Mouse (Mus musculus) embryonic facial prominence, embryonic 14.5 days (tissue): ENCODE results near the gene C1qtnf4. TPM values are rescaled to one million over a fixed set of nuclear protein-coding genes. Genes with fewer than 3 reads are reported as not detected.

Experiments used
- ATAC-seq: fragments of 200-750 bp; cut with Nextera tagmentation; 2 replicates; pipeline ENCODE4 v1.8.0; 2017; ENCODE audit warnings: low read depth, moderate number of reproducible peaks, moderate TSS enrichment
- DNase-seq: peaks from one replicate; pipeline ENCODE4 v3.0.0-alpha.2; 2015; ENCODE audit warnings: low spot score
- H3K27ac ChIP-seq: fragments of 300-500 bp; sonication (generic); replicated peaks from 2 replicates; pipeline ENCODE4 v1.5.1; 2014; ENCODE audit warnings: low read depth, mild to moderate bottlenecking, low read length, moderate library complexity
- H3K27me3 ChIP-seq: fragments of 300-500 bp; sonication (generic); replicated peaks from 2 replicates; pipeline ENCODE4 v1.6.1; 2014; ENCODE audit warnings: low read length; ENCODE audit not compliant: control insufficient read depth, insufficient read depth
- H3K36me3 ChIP-seq: fragments of 300-500 bp; sonication (generic); 2 replicates; pipeline ENCODE4 v1.6.1; 2014; ENCODE audit warnings: low read length, mixed read lengths; ENCODE audit not compliant: control insufficient read depth, insufficient read depth
- H3K4me1 ChIP-seq: fragments of 300-500 bp; sonication (generic); 2 replicates; pipeline ENCODE4 v1.6.1; 2014; ENCODE audit warnings: antibody characterized with exemption, low read length; ENCODE audit not compliant: control insufficient read depth, insufficient read depth
- H3K4me2 ChIP-seq: fragments of 300-500 bp; sonication (generic); 2 replicates; pipeline ENCODE4 v1.6.1; 2014; ENCODE audit warnings: low read depth, mild to moderate bottlenecking, low read length, moderate library complexity, mixed read lengths
- H3K4me3 ChIP-seq: fragments of 300-500 bp; sonication (generic); 2 replicates; pipeline ENCODE4 v1.5.1; 2014; ENCODE audit warnings: low read depth, mild to moderate bottlenecking, low read length
- H3K9ac ChIP-seq: fragments of 300-500 bp; sonication (generic); 2 replicates; pipeline ENCODE4 v1.6.1; 2014; ENCODE audit warnings: low read depth, mild to moderate bottlenecking, low read length, moderate library complexity, mixed read lengths
- H3K9me3 ChIP-seq: fragments of 300-500 bp; sonication (generic); 2 replicates; pipeline ENCODE4 v1.6.1; 2016; ENCODE audit warnings: low read length; ENCODE audit not compliant: control insufficient read depth
- WGBS: fragments of 180-500 bp; shearing (Covaris S2); extraction: QIAGEN DNeasy Blood & Tissue Kit; methylation state at CpG from one replicate; pipeline ENCODE4 v1.1.7; 2014; 5-methylcytosine and 5-hydroxymethylcytosine counted together
- polyA plus RNA-seq: library from polyadenylated mRNA; unstranded; fragments of >200 nt; fragmentation: Nextera tagmentation; extraction: Ambion mirVana; gene quantifications from 2 replicates; pipeline ENCODE4 v1.2.1, GENCODE M21; 2014

Gene C1qtnf4
- polyA plus RNA-seq, 1 experiment from 2014 or later, result 19.9 TPM

GRCm38 (mm10) chr2:90875239-90875638, 10.4 kb upstream of the C1qtnf4 start:
- 63% methylated on average over 2 of the region's 2 CpGs for WGBS

GRCm38 (mm10) chr2:90877584-90878259, 7.9 kb upstream of the C1qtnf4 start:
- no peaks in the 10 kb centered on the region for H3K9me3 ChIP-seq
- WGBS, result 62% methylated on average over 5 of the region's 5 CpGs
- no peak overlapping the region for H3K4me3 ChIP-seq
- DNase-seq, result no peak
- no peaks in the 10 kb centered on the region for H3K4me1 ChIP-seq
- no peak overlapping the region for H3K27ac ChIP-seq
- no peak overlapping the region for H3K4me2 ChIP-seq
- H3K36me3 ChIP-seq, result no peaks in the 10 kb centered on the region
- ATAC-seq, result no peak
- no peak overlapping the region for H3K9ac ChIP-seq
- no peaks in the 10 kb centered on the region for H3K27me3 ChIP-seq

More at GRCm38 (mm10) chr2:90875239-90875638, 10.4 kb upstream of the C1qtnf4 start:
- Histone ChIP-seq H3K27ac (no peak overlapping the region), H3K36me3 (no peaks in the 10 kb centered on the region), H3K27me3 (no peaks in the 10 kb centered on the region), H3K4me2 (no peak overlapping the region), H3K9me3 (no peaks in the 10 kb centered on the region), H3K9ac (no peak overlapping the region), H3K4me1 (no peaks in the 10 kb centered on the region), H3K4me3 (no peak overlapping the region)
- ATAC-seq (no peak), DNase-seq (no peak)

- no peaks in the 10 kb centered on the region for H3K36me3 ChIP-seq
- 0 out of 2 replicates have a peak, but pooled peaks cover under 1% of the 10 kb centered on the region for H3K27me3 ChIP-seq
- peaks cover 10% of the 10 kb centered on the region; the same call in 1 of the 2 replicates for H3K9me3 ChIP-seq
- H3K4me3 ChIP-seq, result no peak overlapping the region
- DNase-seq, result no peak
- H3K4me2 ChIP-seq, result no peak overlapping the region
- no peak for ATAC-seq
- no peaks in the 10 kb centered on the region for H3K4me1 ChIP-seq
- H3K9ac ChIP-seq, result no peak overlapping the region
- H3K27ac ChIP-seq, result no peak overlapping the region
Measured at GRCm38 (mm10) chr2:90879419-90879818, 6.2 kb upstream of the C1qtnf4 start.

- DNase-seq, result peak; percentile 29
- ATAC-seq, result no peak
Measured at GRCm38 (mm10) chr2:90880144-90880785, 5.4 kb upstream of the C1qtnf4 start.

GRCm38 (mm10) chr2:90881824-90882223, 3.8 kb upstream of the C1qtnf4 start:
- Histone ChIP-seq H3K9ac (no peak overlapping the region), H3K9me3 (peaks cover 10% of the 10 kb centered on the region; the same call in 1 of the 2 replicates), H3K36me3 (no peaks in the 10 kb centered on the region), H3K4me1 (peaks cover 5% of the 10 kb centered on the region; the same call in 1 of the 2 replicates), H3K27ac (no peak overlapping the region), H3K27me3 (peaks cover 24% of the 10 kb centered on the region), H3K4me3 (no peak overlapping the region), H3K4me2 (no peak overlapping the region)
- DNase-seq (no peak), ATAC-seq (no peak)
- WGBS, result 66% methylated on average over 2 of the region's 2 CpGs

More at GRCm38 (mm10) chr2:90880144-90880785, 5.4 kb upstream of the C1qtnf4 start:
- Histone ChIP-seq H3K9me3 (peaks cover 10% of the 10 kb centered on the region; the same call in 1 of the 2 replicates), H3K9ac (no peak overlapping the region), H3K4me2 (no peak overlapping the region), H3K36me3 (no peaks in the 10 kb centered on the region), H3K4me3 (no peak overlapping the region), H3K27ac (no peak overlapping the region), H3K27me3 (peaks cover 8% of the 10 kb centered on the region), H3K4me1 (peaks cover 2% of the 10 kb centered on the region; the same call in 1 of the 2 replicates)
- 26% methylated on average over 6 of the region's 6 CpGs for whole genome bisulfite sequencing

GRCm38 (mm10) chr2:90886436-90886835, 776 bp downstream of the C1qtnf4 start:
- peaks cover 10% of the 10 kb centered on the region; the same call in 1 of the 2 replicates for H3K9me3 ChIP-seq
- H3K4me2 ChIP-seq, result peak overlapping the region; percentile 96
- peak overlapping the region; percentile 64 for H3K4me3 ChIP-seq
- no peak overlapping the region for H3K27ac ChIP-seq
- DNase-seq (no peak), ATAC-seq (no peak)
- WGBS, result 31% methylated on average over 6 of the region's 6 CpGs
- H3K9ac ChIP-seq, result 0 out of 2 replicates have a peak overlapping the region, but pooled peaks have one; percentile 71
- peaks cover 55% of the 10 kb centered on the region for H3K27me3 ChIP-seq
- no peaks in the 10 kb centered on the region for H3K36me3 ChIP-seq
- peaks cover 12% of the 10 kb centered on the region for H3K4me1 ChIP-seq

GRCm38 (mm10) chr2:90887627-90888026, 2.0 kb downstream of the C1qtnf4 start:
- DNase-seq (no peak), ATAC-seq (no peak)
- H3K4me3 ChIP-seq, result no peak overlapping the region
- no peaks in the 10 kb centered on the region; the same call in 1 of the 2 replicates for H3K36me3 ChIP-seq
- no peak overlapping the region for H3K27ac ChIP-seq
- peaks cover 55% of the 10 kb centered on the region for H3K27me3 ChIP-seq
- peaks cover 12% of the 10 kb centered on the region for H3K4me1 ChIP-seq
- H3K9me3 ChIP-seq, result peaks cover 10% of the 10 kb centered on the region; the same call in 1 of the 2 replicates
- H3K9ac ChIP-seq, result no peak overlapping the region
- H3K4me2 ChIP-seq, result no peak overlapping the region
- 79% methylated on average over 5 of the region's 5 CpGs for WGBS

GRCm38 (mm10) chr2:90889550-90890548, 4.2 kb downstream of the C1qtnf4 start:
- H3K27me3 ChIP-seq, result peaks cover 50% of the 10 kb centered on the region
- H3K27ac ChIP-seq, result peak overlapping the region; percentile 21; the same call in 1 of the 2 replicates
- WGBS, result 3% methylated on average over 56 of the region's 133 CpGs

More at GRCm38 (mm10) chr2:90889550-90890548, 4.2 kb downstream of the C1qtnf4 start:
- ATAC-seq (peak; percentile 81), DNase-seq (peak; percentile 77)
- Histone ChIP-seq H3K4me1 (peaks cover 12% of the 10 kb centered on the region), H3K9me3 (no peaks in the 10 kb centered on the region), H3K9ac (peak overlapping the region; percentile 74), H3K4me2 (peak overlapping the region; percentile 77), H3K36me3 (peaks cover 17% of the 10 kb centered on the region), H3K4me3 (peak overlapping the region; percentile 60)
